Mouse (Mus musculus) embryonic facial prominence, embryonic 15.5 days (tissue): Measurements from ENCODE around the gene Ccdc149. TPM values are rescaled to one million over a fixed set of nuclear protein-coding genes. Genes with fewer than 3 reads are reported as not detected.

Experiments
- ATAC-seq: fragments of 200-750 bp; cut with Nextera tagmentation; 2 replicates; pipeline ENCODE4 v1.8.0; 2017; ENCODE audit warnings: low read depth, moderate TSS enrichment; ENCODE audit not compliant: insufficient number of reproducible peaks, low FRiP score, low TSS enrichment
- H3K27ac ChIP-seq: fragments of 300-500 bp; sonication (generic); replicated peaks from 2 replicates; pipeline ENCODE4 v1.5.1; 2015; ENCODE audit warnings: mild to moderate bottlenecking, inconsistent platforms
- H3K27me3 ChIP-seq: fragments of 300-500 bp; sonication (generic); 2 replicates; pipeline ENCODE4 v1.6.1; 2015; ENCODE audit warnings: inconsistent platforms
- H3K36me3 ChIP-seq: fragments of 300-500 bp; sonication (generic); 2 replicates; pipeline ENCODE4 v1.6.1; 2015; ENCODE audit warnings: mild to moderate bottlenecking, inconsistent platforms
- H3K4me1 ChIP-seq: fragments of 300-500 bp; sonication (generic); 2 replicates; pipeline ENCODE4 v1.6.1; 2015; ENCODE audit warnings: inconsistent platforms
- H3K4me2 ChIP-seq: fragments of 300-500 bp; sonication (generic); replicated peaks from 2 replicates; pipeline ENCODE4 v1.6.1; 2015; ENCODE audit warnings: mild to moderate bottlenecking, inconsistent platforms
- H3K4me3 ChIP-seq: fragments of 300-500 bp; sonication (generic); replicated peaks from 2 replicates; pipeline ENCODE4 v1.5.1; 2015; ENCODE audit warnings: mild to moderate bottlenecking, inconsistent platforms
- H3K9ac ChIP-seq: fragments of 300-500 bp; sonication (generic); 2 replicates; pipeline ENCODE4 v1.6.1; 2015; ENCODE audit warnings: inconsistent platforms
- H3K9me3 ChIP-seq: fragments of 300-500 bp; sonication (generic); replicated peaks from 2 replicates; pipeline ENCODE4 v1.6.1; 2016; ENCODE audit warnings: inconsistent platforms
- WGBS: fragments of 180-500 bp; shearing (Covaris S2); methylation state at CpG from one replicate; pipeline ENCODE4 v1.1.7; 2015; 5-methylcytosine and 5-hydroxymethylcytosine counted together
- polyA plus RNA-seq: library from polyadenylated mRNA; unstranded; fragments of >200 nt; fragmentation: Nextera tagmentation; extraction: Ambion mirVana; gene quantifications from 2 replicates; pipeline ENCODE4 v1.2.1, GENCODE M21; 2015

Ccdc149 gene
- polyA plus RNA-seq, 1 experiment from 2014 or later: 4.1 TPM

DNA sequence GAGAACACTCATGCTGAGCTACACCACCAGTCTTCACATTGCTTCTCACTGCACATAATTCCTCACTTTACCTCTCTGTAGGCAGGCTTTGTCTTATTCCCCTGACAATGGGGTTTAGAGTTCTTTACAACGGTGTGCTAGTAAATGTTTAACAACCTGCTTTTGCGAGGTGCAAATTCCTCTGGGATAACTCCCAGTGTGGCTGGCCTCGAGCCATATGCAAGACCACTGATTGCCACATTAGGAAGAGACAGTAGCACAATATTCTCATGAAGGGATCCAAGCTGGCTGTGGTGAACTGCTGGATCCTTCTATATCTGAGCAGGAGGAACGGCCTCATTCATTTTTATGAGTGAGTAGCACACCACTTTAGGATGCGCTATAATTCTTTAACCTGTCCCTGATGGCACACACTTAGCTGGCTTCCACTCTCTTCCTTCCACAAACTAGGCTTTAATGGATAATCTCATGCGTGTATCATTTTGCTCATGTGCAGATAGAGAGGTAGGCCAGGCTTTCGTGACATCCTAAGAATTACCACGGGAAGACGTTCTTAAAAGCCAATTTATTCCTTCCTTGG, 114.1 kb downstream of the Ccdc149 start:
- no peak overlapping the region for H3K27ac ChIP-seq
- no peaks in the 10 kb centered on the region for H3K36me3 ChIP-seq
- no peak overlapping the region for H3K9ac ChIP-seq
- H3K4me3 ChIP-seq: no peak overlapping the region
- H3K27me3 ChIP-seq: no peaks in the 10 kb centered on the region
- 70% methylated on average over 9 of the region's 9 CpGs for WGBS
- no peak overlapping the region for H3K4me2 ChIP-seq
- no peaks in the 10 kb centered on the region for H3K9me3 ChIP-seq
- no peak for ATAC-seq
- H3K4me1 ChIP-seq: peaks cover 12% of the 10 kb centered on the region

DNA sequence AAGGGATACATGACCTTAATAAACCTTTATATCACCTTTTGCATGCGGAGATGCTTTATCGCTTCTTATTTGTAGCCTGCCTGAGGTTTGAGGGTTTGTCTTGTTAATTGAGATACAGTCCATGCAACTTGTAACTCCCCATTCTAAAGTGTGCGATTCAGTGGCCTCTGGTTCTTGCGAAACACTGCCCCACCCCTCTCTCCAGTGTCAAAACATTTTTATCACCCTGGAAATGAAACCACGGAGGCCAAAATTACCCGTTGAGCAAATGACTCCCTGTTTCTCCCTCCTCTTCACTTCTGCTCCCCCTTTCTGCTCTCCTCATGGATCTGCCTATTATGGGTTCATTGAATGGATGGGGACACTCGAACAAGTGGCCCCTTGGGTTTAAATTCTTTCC, 115.7 kb downstream of the Ccdc149 start:
- H3K9me3 ChIP-seq: no peaks in the 10 kb centered on the region

DNA sequence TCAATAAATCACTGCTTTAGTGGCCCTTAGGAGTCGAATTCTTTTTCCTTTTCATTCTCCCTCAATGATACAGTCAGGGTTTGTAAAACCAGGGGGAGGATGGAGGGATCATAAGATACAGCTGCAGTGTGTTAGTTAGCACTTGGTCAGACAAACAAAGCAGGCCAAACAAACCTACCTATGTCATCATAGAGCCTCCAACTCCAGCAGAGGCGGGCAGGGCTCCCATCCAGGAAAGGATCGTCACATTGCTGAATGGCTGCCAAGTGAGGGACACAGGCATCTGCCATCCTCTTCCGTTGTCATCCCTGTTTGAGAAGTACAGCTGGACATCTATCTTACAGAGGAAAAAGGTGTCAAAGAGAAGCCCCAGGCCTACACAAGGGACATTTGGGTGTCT, 116.9 kb downstream of the Ccdc149 start:
- ATAC-seq: no peak
- Histone ChIP-seq H3K36me3 (no peaks in the 10 kb centered on the region), H3K27ac (no peak overlapping the region), H3K4me1 (0 out of 2 replicates have a peak, but pooled peaks cover 3% of the 10 kb centered on the region), H3K27me3 (no peaks in the 10 kb centered on the region), H3K4me2 (no peak overlapping the region), H3K9me3 (no peaks in the 10 kb centered on the region), H3K9ac (no peak overlapping the region), H3K4me3 (no peak overlapping the region)
- 64% methylated on average over 4 of the region's 4 CpGs for WGBS

More for the DNA sequence above, 115.7 kb downstream of the Ccdc149 start:
- Histone ChIP-seq H3K4me2 (no peak overlapping the region), H3K36me3 (no peaks in the 10 kb centered on the region), H3K27me3 (no peaks in the 10 kb centered on the region), H3K27ac (no peak overlapping the region), H3K4me3 (no peak overlapping the region), H3K9ac (no peak overlapping the region), H3K4me1 (peaks cover 15% of the 10 kb centered on the region)
- WGBS: 75% methylated on average over 7 of the region's 7 CpGs
- no peak for ATAC-seq

DNA sequence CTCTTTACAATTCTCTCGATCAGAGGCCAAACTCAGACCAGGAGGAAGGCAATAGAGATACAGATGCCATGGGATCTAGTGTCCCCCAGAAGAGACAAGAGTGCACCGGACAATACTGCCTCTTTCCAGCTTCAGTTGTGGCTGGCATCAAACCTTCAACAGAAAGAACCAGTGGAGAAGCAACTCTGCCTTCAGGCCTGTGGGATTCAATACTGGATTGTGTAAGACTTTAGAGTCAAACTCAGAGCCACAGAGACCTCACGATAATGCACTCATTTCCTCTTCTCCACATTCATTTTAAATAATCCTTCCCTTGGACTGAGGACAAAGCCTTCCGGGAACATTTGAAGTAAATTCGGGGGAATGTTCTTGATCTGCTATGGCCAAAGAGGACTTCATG, 118.6 kb downstream of the Ccdc149 start:
- Histone ChIP-seq H3K4me2 (no peak overlapping the region), H3K9me3 (no peaks in the 10 kb centered on the region), H3K4me3 (no peak overlapping the region), H3K4me1 (0 out of 2 replicates have a peak, but pooled peaks cover 3% of the 10 kb centered on the region), H3K36me3 (no peaks in the 10 kb centered on the region), H3K9ac (no peak overlapping the region), H3K27me3 (no peaks in the 10 kb centered on the region), H3K27ac (no peak overlapping the region)
- ATAC-seq: no peak
- WGBS: 77% methylated on average over 5 of the region's 5 CpGs

DNA sequence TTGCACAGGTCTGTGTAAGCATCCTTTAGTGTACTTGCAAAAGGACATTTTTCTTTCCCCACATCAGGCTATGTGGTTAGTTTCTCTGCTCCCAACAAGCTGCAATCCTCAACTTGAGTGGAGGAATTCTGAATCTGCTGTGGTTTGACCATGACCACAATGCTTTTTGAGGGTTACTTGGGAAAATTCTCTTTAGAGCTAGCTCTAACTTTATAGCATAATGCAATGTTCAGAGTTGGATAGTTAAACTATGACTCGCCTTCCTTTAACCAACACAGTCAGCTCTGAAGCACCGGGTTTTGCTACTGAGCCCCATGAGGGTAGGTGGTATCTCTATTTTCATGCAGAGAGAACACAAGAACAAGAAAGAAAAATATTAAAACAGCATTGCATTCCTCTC, 119.8 kb downstream of the Ccdc149 start:
- no peak overlapping the region for H3K9ac ChIP-seq
- H3K9me3 ChIP-seq: no peaks in the 10 kb centered on the region
- whole genome bisulfite sequencing: 53% methylated on average over 2 of the region's 2 CpGs
- H3K27me3 ChIP-seq: no peaks in the 10 kb centered on the region
- no peak overlapping the region for H3K27ac ChIP-seq
- H3K4me2 ChIP-seq: no peak overlapping the region
- ATAC-seq: no peak
- no peaks in the 10 kb centered on the region for H3K36me3 ChIP-seq
- H3K4me1 ChIP-seq: 0 out of 2 replicates have a peak, but pooled peaks cover 3% of the 10 kb centered on the region
- H3K4me3 ChIP-seq: no peak overlapping the region

DNA sequence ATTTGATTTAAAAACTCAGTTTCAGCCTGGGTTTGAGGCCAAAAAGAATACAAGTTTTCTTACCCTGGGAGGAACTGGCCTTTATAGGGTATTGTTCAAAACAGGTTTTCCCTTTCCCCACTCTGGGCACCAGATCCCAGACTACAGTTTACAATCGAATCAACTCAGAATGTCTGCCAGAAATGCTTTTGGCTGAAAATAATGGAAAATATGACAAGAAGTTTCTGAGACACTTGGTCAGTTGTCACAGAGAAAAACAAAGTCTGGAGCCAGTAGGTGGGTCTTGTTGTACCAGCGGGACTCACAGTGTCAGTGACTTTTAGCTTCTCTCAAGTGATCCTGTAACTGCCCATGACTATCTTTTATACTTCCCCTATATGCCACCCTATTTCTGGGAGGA, 120.9 kb downstream of the Ccdc149 start:
- no peak overlapping the region for H3K4me3 ChIP-seq
- H3K4me1 ChIP-seq: 0 out of 2 replicates have a peak, but pooled peaks cover 3% of the 10 kb centered on the region
- H3K27me3 ChIP-seq: no peaks in the 10 kb centered on the region
- no peak for ATAC-seq
- H3K9ac ChIP-seq: no peak overlapping the region
- no peaks in the 10 kb centered on the region for H3K36me3 ChIP-seq
- no peak overlapping the region for H3K4me2 ChIP-seq
- no peaks in the 10 kb centered on the region for H3K9me3 ChIP-seq
- WGBS: 61% methylated on average over 2 of the region's 2 CpGs
- no peak overlapping the region for H3K27ac ChIP-seq

DNA sequence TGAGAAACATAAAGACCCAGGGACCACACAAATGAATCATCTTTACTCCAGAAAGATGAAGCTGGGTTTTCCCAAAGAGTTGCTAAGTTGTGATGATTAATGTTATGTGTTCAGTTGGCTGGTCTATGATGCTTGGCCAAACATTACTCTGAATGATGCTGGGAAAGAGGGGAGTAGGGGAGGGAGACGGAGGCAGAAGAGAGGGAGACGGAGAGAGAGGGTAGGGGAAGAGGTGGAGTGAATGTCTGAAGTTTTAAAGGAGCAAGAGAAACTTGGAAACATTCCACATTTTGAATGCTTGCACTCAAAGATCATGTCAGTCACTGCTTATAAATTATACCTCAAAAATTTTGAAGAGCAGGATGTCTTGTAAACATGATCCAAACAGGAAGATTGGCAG, 124.4 kb downstream of the Ccdc149 start:
- Histone ChIP-seq H3K4me3 (no peak overlapping the region), H3K9ac (no peak overlapping the region), H3K27ac (no peak overlapping the region), H3K4me2 (no peak overlapping the region), H3K27me3 (no peaks in the 10 kb centered on the region), H3K4me1 (0 out of 2 replicates have a peak, but pooled peaks cover 3% of the 10 kb centered on the region), H3K9me3 (no peaks in the 10 kb centered on the region), H3K36me3 (no peaks in the 10 kb centered on the region)
- 55% methylated on average over 2 of the region's 2 CpGs for WGBS
- ATAC-seq: no peak

DNA sequence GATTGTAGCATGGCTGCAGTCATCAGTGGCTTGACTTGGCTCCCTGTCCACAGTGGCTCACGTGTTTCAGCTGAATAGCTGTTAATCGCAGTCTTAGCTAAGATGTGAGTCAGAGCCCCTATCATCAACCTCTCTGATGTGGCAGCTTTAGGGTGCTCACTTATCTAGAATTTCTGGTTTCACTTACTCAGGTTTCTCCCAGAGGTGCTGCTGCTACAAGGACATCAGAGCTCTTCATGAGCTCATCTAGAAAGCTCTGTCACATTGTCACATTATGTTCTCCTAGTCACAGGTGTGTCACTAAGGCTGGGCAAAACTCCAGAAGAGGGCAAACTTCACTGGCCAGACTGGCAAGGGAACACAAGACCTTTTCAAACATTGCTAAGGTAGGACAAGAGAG, 132.2 kb downstream of the Ccdc149 start:
- no peak overlapping the region for H3K4me2 ChIP-seq
- H3K27ac ChIP-seq: no peak overlapping the region
- H3K4me3 ChIP-seq: no peak overlapping the region
- H3K27me3 ChIP-seq: no peaks in the 10 kb centered on the region
- H3K36me3 ChIP-seq: no peaks in the 10 kb centered on the region
- ATAC-seq: no peak
- H3K4me1 ChIP-seq: no peaks in the 10 kb centered on the region
- WGBS: 74% methylated on average over 2 of the region's 2 CpGs
- no peaks in the 10 kb centered on the region for H3K9me3 ChIP-seq
- no peak overlapping the region for H3K9ac ChIP-seq

DNA sequence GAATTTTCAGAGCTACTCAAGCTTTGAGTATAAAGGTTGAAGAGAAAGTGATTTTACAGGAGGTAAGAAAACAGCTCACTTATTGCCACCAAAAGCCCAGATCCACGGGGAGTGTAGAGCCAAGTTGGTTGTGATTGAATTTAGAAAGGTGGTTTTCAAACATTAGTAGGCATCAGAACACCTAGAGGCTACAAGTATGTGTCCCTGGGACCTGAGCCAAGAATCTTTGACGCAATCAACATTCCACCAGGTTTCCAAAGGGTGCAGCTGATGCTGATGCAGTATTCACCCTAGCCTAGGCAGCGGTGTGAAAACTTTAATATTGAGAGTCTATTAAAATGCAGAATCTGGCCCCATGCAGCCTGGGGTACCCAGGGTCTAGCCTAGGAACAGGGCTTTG, 135.7 kb downstream of the Ccdc149 start:
- no peaks in the 10 kb centered on the region for H3K27me3 ChIP-seq
- 57% methylated on average over 3 of the region's 3 CpGs for WGBS
- H3K9ac ChIP-seq: no peak overlapping the region
- H3K27ac ChIP-seq: no peak overlapping the region
- no peaks in the 10 kb centered on the region for H3K36me3 ChIP-seq
- H3K4me1 ChIP-seq: no peaks in the 10 kb centered on the region
- H3K9me3 ChIP-seq: no peaks in the 10 kb centered on the region
- no peak overlapping the region for H3K4me2 ChIP-seq
- ATAC-seq: no peak
- no peak overlapping the region for H3K4me3 ChIP-seq

DNA sequence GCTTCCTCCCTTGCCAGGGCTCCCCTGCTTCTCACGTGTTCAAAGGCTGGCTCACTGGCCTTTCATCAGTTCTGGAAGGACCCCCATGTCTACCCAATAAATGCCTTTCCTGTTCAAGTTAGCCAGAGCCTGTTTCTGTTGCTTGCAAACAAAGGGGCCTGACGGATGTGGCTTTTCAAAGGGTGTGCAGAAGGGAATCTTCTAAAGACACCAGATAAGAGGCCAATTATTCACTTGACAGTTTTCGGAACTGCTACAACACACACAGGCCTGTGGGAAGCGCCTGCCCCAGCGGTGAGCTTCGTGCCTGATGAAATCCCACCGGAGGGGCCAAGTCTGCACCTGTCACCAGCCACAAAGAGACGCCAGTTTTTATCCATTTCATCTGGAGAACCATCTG, 139.2 kb downstream of the Ccdc149 start:
- Histone ChIP-seq H3K27ac (no peak overlapping the region), H3K4me3 (no peak overlapping the region), H3K4me1 (no peaks in the 10 kb centered on the region), H3K36me3 (no peaks in the 10 kb centered on the region), H3K27me3 (no peaks in the 10 kb centered on the region), H3K4me2 (no peak overlapping the region), H3K9ac (no peak overlapping the region), H3K9me3 (no peaks in the 10 kb centered on the region)
- WGBS: 37% methylated on average over 8 of the region's 8 CpGs
- no peak for ATAC-seq
